Mouse (Mus musculus) G1E (cell line): ENCODE measurements around the gene Srl.

Experiments
- CTCF ChIP-seq: IDR thresholded peaks from 2 replicates; pipeline ENCODE4 v1.5.1; 2012; ENCODE audit warnings: low read depth, low read length, inconsistent platforms, mixed read lengths
- GATA1 ChIP-seq: IDR thresholded peaks from 2 replicates; pipeline ENCODE4 v1.6.1; 2012; ENCODE audit warnings: borderline replicate concordance, low read length, inconsistent platforms, mixed read lengths
- POLR2AphosphoS5 ChIP-seq: IDR thresholded peaks from 2 replicates; pipeline ENCODE4 v1.6.1; 2012; ENCODE audit warnings: low read depth, low read length, inconsistent platforms; ENCODE audit not compliant: insufficient replicate concordance

GRCm38 (mm10) chr16:4511371-4511770 is 30.2 kb downstream of the Srl start:
- TF ChIP-seq GATA1 (no peak), CTCF (no peak), POLR2AphosphoS5 (no peak)
